In the genomic region with DNA sequence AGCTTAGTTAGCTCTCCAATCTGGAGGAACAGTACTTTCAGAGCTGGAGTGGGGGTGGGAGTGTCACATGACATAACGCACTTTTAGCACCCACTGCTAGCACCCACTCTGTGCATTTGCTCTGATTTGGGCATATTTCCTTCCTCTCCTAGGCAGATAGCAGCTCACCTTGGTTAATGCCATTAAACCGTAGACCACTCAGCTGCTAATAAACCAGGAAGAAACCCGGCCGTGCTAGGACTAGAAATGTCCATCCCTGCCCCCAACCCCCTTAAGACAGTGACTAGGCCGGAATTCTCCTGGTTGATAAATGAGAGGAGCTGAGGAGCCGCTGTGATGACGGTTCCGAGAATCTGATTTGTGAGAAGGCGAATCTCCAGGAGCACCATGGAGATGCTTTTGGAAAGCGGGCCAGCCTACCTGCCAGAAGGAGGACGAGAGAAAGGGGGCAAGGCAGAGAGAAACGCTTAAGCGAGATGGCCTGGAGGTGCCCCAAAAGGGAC, we compare ENCODE assay signal across 8 mouse cellular contexts. TPM values are rescaled to one million over a fixed set of nuclear protein-coding genes. Genes with fewer than 3 reads are reported as not detected.
DNase-seq lines count a peak whose midpoint lies in the region; ATAC-seq and TF ChIP-seq lines count a peak whose summit lies in the region.
"Had no signal": no experiment of that assay in that cellular context is flagged by ENCODE, and none has a peak within 500 bp of the region (broad histone marks: within the 10 kb centered on the region; RNA-seq: fewer than 3 reads in every experiment).

A gene (plus strand): TSS at position 70 of the 503 bp plus-strand sequence.

- WGBS in forebrain, postnatal 0 days, result 8% methylated on average over 13 of the region's 13 CpGs
- WGBS in midbrain, postnatal 0 days, result 9% methylated on average over 13 of the region's 13 CpGs

- H3K27ac ChIP-seq in brown adipose tissue, adult 24 weeks (replicated peaks; ENCODE audit: low read depth, low read length), result no peak within 1 kb of the TSS
- peak within 1 kb of the TSS; percentile 97 for H3K27ac ChIP-seq in forebrain, postnatal 0 days (ENCODE audit: low read depth, low read length)
- peak within 1 kb of the TSS; percentile 98 for H3K27ac ChIP-seq in midbrain, postnatal 0 days (ENCODE audit: low read depth, low read length)

- H3K4me1 ChIP-seq in brown adipose tissue, adult 24 weeks (ENCODE audit: control insufficient read depth, insufficient read depth, insufficient read length, low read length), result no peaks in the 10 kb centered on the region
- peaks cover 7% of the 10 kb centered on the region; the same call in 1 of the 2 replicates for H3K4me1 ChIP-seq in forebrain, postnatal 0 days (ENCODE audit: insufficient read depth)
- peaks cover 5% of the 10 kb centered on the region; the same call in 1 of the 2 replicates for H3K4me1 ChIP-seq in midbrain, postnatal 0 days (ENCODE audit: insufficient read depth, low read length)

- H3K4me2 ChIP-seq in forebrain, postnatal 0 days (ENCODE audit: low read depth), result peak within 1 kb of the TSS; percentile 69
- peak within 1 kb of the TSS; percentile 76 for H3K4me2 ChIP-seq in midbrain, postnatal 0 days (ENCODE audit: low read depth, low read length, poor library complexity, severe bottlenecking)

- no peak for TF ChIP-seq CTCF in forebrain, postnatal 0 days (IDR thresholded peaks at IDR 0.05; ENCODE audit: low read depth)
- TF ChIP-seq CTCF in midbrain, postnatal 0 days (IDR thresholded peaks at IDR 0.05), result no peak

- peak; percentile 73 for ATAC-seq in forebrain, postnatal 0 days
- ATAC-seq in midbrain, postnatal 0 days (ENCODE audit: low FRiP score), result peak; percentile 54; the same call in 1 of the 2 replicates

- H3K9ac ChIP-seq in forebrain, postnatal 0 days, result peak within 1 kb of the TSS; percentile 96
- peak within 1 kb of the TSS; percentile 94 for H3K9ac ChIP-seq in midbrain, postnatal 0 days (replicated peaks; ENCODE audit: low read length, poor library complexity, severe bottlenecking)

- peak; percentile 32 for DNase-seq in ZHBTc4 (ENCODE audit: low read depth, low spot score)
- no peak for DNase-seq in forebrain, postnatal 0 days
- peak; percentile 81 to 88 for DNase-seq in left cerebral cortex, adult 18-20 months (ENCODE audit: low spot score in 2 of 2)
- peak; percentile 71 for DNase-seq in midbrain, postnatal 0 days (ENCODE audit: low spot score)
- DNase-seq in thymus, postnatal 10 days (ENCODE audit: low spot score in 2 of 2), result no peak
- DNase-seq in adrenal gland, adult 8-10 months, result no peak

- peak within 1 kb of the TSS; percentile 33; the same call in 1 of the 2 replicates for H3K4me3 ChIP-seq in brown adipose tissue, adult 24 weeks (ENCODE audit: insufficient read depth, low read depth, low read length)
- peak within 1 kb of the TSS; percentile 80 for H3K4me3 ChIP-seq in forebrain, postnatal 0 days (ENCODE audit: low read depth, low read length)
- peak within 1 kb of the TSS; percentile 79 for H3K4me3 ChIP-seq in midbrain, postnatal 0 days (ENCODE audit: low read depth, low read length)
- H3K4me3 ChIP-seq: erythroblast, embryonic 14.5 days had no signal

- no peaks in the 10 kb centered on the region for H3K9me3 ChIP-seq in forebrain, postnatal 0 days (ENCODE audit: low read length)
- no peaks in the 10 kb centered on the region for H3K9me3 ChIP-seq in midbrain, postnatal 0 days (ENCODE audit: low read length)

- no peaks in the 10 kb centered on the region for H3K27me3 ChIP-seq in forebrain, postnatal 0 days (ENCODE audit: insufficient read depth, low read length)
- H3K27me3 ChIP-seq in midbrain, postnatal 0 days (ENCODE audit: insufficient read depth, low read length), result no peaks in the 10 kb centered on the region

- H3K36me3 ChIP-seq in forebrain, postnatal 0 days (ENCODE audit: insufficient read depth), result no peaks in the 10 kb centered on the region
- no peaks in the 10 kb centered on the region for H3K36me3 ChIP-seq in midbrain, postnatal 0 days (ENCODE audit: insufficient read depth, low read length)

RNA-seq across cellular contexts. Expression of the gene that starts here (rescaled TPM):
- polyA plus RNA-seq in brown adipose tissue, adult 24 weeks (2012; ENCODE audit: insufficient read depth, insufficient read length, missing spikeins), result 0.13 TPM in 1 of 2 replicates, not detected in the other
- total RNA-seq in forebrain, postnatal 0 days (2014; rRNA removed), result 169 and 196 TPM in 2 replicates
- 24.3 and 25.4 TPM in 2 replicates for polyA plus RNA-seq in forebrain, postnatal 0 days (2015; fragmentation: Nextera tagmentation; extraction: Ambion mirVana)
- total RNA-seq in left cerebral cortex, adult 18-20 months (2021), result 100 to 1,000 TPM; 505 to 509 TPM
- total RNA-seq in midbrain, postnatal 0 days (2014; rRNA removed), result 138 and 154 TPM in 2 replicates
- 18.9 and 19.7 TPM in 2 replicates for polyA plus RNA-seq in midbrain, postnatal 0 days (2015; fragmentation: Nextera tagmentation; extraction: Ambion mirVana)
- 1 to 10 TPM in 3 of 4 experiments, under 1 TPM in 1; 0.99 to 3.5 (median 1.6) TPM for total RNA-seq in adrenal gland, adult 8-10 months (2022)
- polyA plus RNA-seq: erythroblast, embryonic 14.5 days had no signal

Comparison
In these comparisons a context has a peak if more than half of its experiments do, and no peak if none do; other contexts are left out.
1. RNA of the gene that starts here (total RNA-seq): 505 to 509 TPM in left cerebral cortex, adult 18-20 months, 169 to 196 TPM in forebrain, postnatal 0 days and 138 to 154 TPM in midbrain, postnatal 0 days; 0.99 to 3.5 TPM in adrenal gland, adult 8-10 months; every median in the first group is over 10 times any median in the second.
2. RNA of the gene that starts here (polyA plus RNA-seq): 24.3 to 25.4 TPM in forebrain, postnatal 0 days and 18.9 to 19.7 TPM in midbrain, postnatal 0 days; 0.13 TPM in brown adipose tissue, adult 24 weeks; every median in the first group is over 10 times any median in the second.
3. DNase-seq: peak in ZHBTc4 (single experiment), left cerebral cortex, adult 18-20 months (2 of 2) and midbrain, postnatal 0 days (single experiment); none in forebrain, postnatal 0 days (single experiment), thymus, postnatal 10 days (0 of 2) and adrenal gland, adult 8-10 months (single experiment).
4. Peak in every context shown above with its lines, with median percentiles within 50 percentile points of each other: H3K4me3 ChIP-seq.